In the genomic region with DNA sequence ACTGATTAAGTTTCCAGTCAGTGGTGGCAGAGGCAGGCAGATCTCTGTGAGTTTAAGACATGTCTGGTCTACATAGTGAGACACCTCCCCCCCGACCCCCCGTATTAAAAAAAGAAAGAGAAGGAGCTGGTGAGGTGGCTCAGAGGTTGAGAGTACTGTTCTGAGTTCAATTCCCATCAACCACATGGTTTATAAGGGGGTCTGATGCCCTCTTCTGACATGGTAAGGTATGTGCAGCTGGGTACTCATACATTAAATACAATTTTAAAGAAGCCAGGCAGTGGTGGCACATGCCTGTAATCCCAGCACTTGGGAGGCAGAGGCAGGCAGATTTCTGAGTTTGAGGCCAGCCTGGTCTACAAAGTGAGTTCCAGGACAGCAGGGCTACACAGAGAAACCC, we compare ENCODE assay signal across 19 mouse cellular contexts. TPM values are rescaled to one million over a fixed set of nuclear protein-coding genes. Genes with fewer than 3 reads are reported as not detected.
DNase-seq lines count a peak whose midpoint lies in the region; ATAC-seq and TF ChIP-seq lines count a peak whose summit lies in the region.
"Not testable (repeated sequence)": the region's sequence is repeated elsewhere in the genome, so short reads cannot be mapped to it uniquely, and the experiment has no call there.
"Had no signal": no experiment of that assay in that cellular context is flagged by ENCODE, and none has a peak within 500 bp of the region (broad histone marks: within the 10 kb centered on the region; RNA-seq: fewer than 3 reads in every experiment).

No protein-coding gene starts in this region.

- not testable (repeated sequence) for H3K4me1 ChIP-seq in MEL (ENCODE audit: control insufficient read depth in 1 of 2, insufficient read depth in 2 of 2, low read length in 2 of 2); liver, adult 2 months (ENCODE audit: control insufficient read depth, insufficient read depth, low read length); lung, postnatal 0 days (ENCODE audit: insufficient read depth, low read depth, low read length)
- peaks cover 10% of the 10 kb centered on the region; the same call in 1 of the 2 replicates for H3K4me1 ChIP-seq in embryonic facial prominence, embryonic 13.5 days

- ATAC-seq in embryonic facial prominence, embryonic 13.5 days (ENCODE audit: insufficient number of reproducible peaks, insufficient read depth, low FRiP score, low TSS enrichment, low read depth); lung, postnatal 0 days: not testable (repeated sequence)

- not testable (repeated sequence) for H3K4me3 ChIP-seq in MEL (ENCODE audit: control insufficient read depth in 1 of 2, insufficient read depth in 1 of 2, low read depth in 2 of 2, low read length in 2 of 2); embryonic facial prominence, embryonic 13.5 days; liver, adult 2 months (ENCODE audit: insufficient read depth, low read depth, low read length); lung, postnatal 0 days (ENCODE audit: low read depth, low read length)

- peak in 1 of 3 experiments; percentile 40; a peak in 2 of 6 replicates for TF ChIP-seq CTCF in MEL (IDR thresholded peaks at IDR 0.05 in 2 of 3, conservative IDR thresholded peaks at IDR 0.05 in 1 of 3; ENCODE audit: control insufficient read depth in 1 of 3, insufficient read depth in 1 of 3, low read depth in 2 of 3, low read length in 3 of 3, poor library complexity in 1 of 3, severe bottlenecking in 1 of 3)
- peak; percentile 31; the same call in 1 of the 2 replicates for TF ChIP-seq CTCF in liver, adult 2 months (IDR thresholded peaks at IDR 0.05; ENCODE audit: low read depth, low read length)
- TF ChIP-seq CTCF in lung, postnatal 0 days (IDR thresholded peaks at IDR 0.05): peak; percentile 33

- not testable (repeated sequence) for H3K27me3 ChIP-seq in MEL (ENCODE audit: control insufficient read depth in 1 of 2, insufficient read depth in 2 of 2, low read length in 2 of 2); embryonic facial prominence, embryonic 13.5 days; liver, adult 2 months (ENCODE audit: control insufficient read depth, insufficient read depth, low read length); lung, postnatal 0 days (replicated peaks; ENCODE audit: insufficient read depth, low read length)

- 93% methylated on average over 2 of the region's 2 CpGs for whole genome bisulfite sequencing in embryonic facial prominence, embryonic 13.5 days
- 67% methylated on average over 2 of the region's 2 CpGs for WGBS in liver, adult 2 months
- WGBS in lung, postnatal 0 days: 89% methylated on average over 2 of the region's 2 CpGs

- peak; percentile 26 for DNase-seq in A20 (ENCODE audit: low read depth, low spot score)
- not testable (repeated sequence) for DNase-seq in MEL (ENCODE audit: low read depth, low spot score); lung, postnatal 0 days (ENCODE audit: low spot score)
- DNase-seq in induced T-regulatory cell, adult 2 months (ENCODE audit: low read depth): peak; percentile 30
- peak; percentile 54 for DNase-seq in liver, adult 2 months (ENCODE audit: extremely low read depth, low read depth, low spot score)
- peak; percentile 41 for DNase-seq in naive thymus-derived CD4-positive, alpha-beta T cell, adult 2 months (ENCODE audit: low read depth)

- H3K9me3 ChIP-seq in MEL (replicated peaks; ENCODE audit: insufficient read depth, low read length); embryonic facial prominence, embryonic 13.5 days; lung, postnatal 0 days (ENCODE audit: low read length): not testable (repeated sequence)

- not testable (repeated sequence) for H3K79me2 ChIP-seq in MEL (ENCODE audit: control insufficient read depth, insufficient read depth, low read length, poor library complexity); liver, adult 2 months (ENCODE audit: control insufficient read depth, insufficient read depth, low read length)

- TF ChIP-seq EP300 in MEL (IDR thresholded peaks at IDR 0.05; ENCODE audit: low read depth in 1 of 2, low read length in 2 of 2); lung, postnatal 0 days (IDR thresholded peaks at IDR 0.05): not testable (repeated sequence)

- peak; percentile 24 for TF ChIP-seq RAD21 in MEL (IDR thresholded peaks at IDR 0.05; ENCODE audit: low read depth, low read length)

- H3K27ac ChIP-seq in MEL (ENCODE audit: control insufficient read depth, low read depth, low read length): not testable (repeated sequence)
- 0 out of 2 replicates have a peak overlapping the region, but pooled peaks have one; percentile 60 for H3K27ac ChIP-seq in embryonic facial prominence, embryonic 13.5 days
- H3K27ac ChIP-seq in liver, adult 2 months (replicated peaks; ENCODE audit: insufficient read depth, low read depth, low read length): peak overlapping the region; percentile 81; the same call in 1 of the 2 replicates
- H3K27ac ChIP-seq in lung, postnatal 0 days (ENCODE audit: low read length): peak overlapping the region; percentile 39

- H3K36me3 ChIP-seq in MEL (ENCODE audit: control insufficient read depth in 1 of 2, insufficient read depth in 2 of 2, low read length in 2 of 2); embryonic facial prominence, embryonic 13.5 days; liver, adult 2 months (ENCODE audit: control insufficient read depth, insufficient read depth, low read length); lung, postnatal 0 days (ENCODE audit: insufficient read depth, low read length): not testable (repeated sequence)

- H3K9ac ChIP-seq in MEL (ENCODE audit: control insufficient read depth, low read depth, low read length, poor library complexity, severe bottlenecking); embryonic facial prominence, embryonic 13.5 days; liver, adult 2 months (ENCODE audit: low read depth, low read length); lung, postnatal 0 days (replicated peaks; ENCODE audit: low read depth): not testable (repeated sequence)

- not testable (repeated sequence) for H3K4me2 ChIP-seq in embryonic facial prominence, embryonic 13.5 days; lung, postnatal 0 days (replicated peaks; ENCODE audit: low read depth, low read length)

- not testable (repeated sequence) for TF ChIP-seq POLR2A in MEL (IDR thresholded peaks at IDR 0.05; ENCODE audit: control insufficient read depth in 1 of 2, insufficient read depth in 1 of 2, low read depth in 1 of 2, low read length in 2 of 2, poor library complexity in 1 of 2); liver, adult 2 months (IDR thresholded peaks at IDR 0.05; ENCODE audit: extremely low read depth, insufficient read depth, low read length)

TF ChIP-seq in MEL, 35 proteins besides CTCF, POLR2A, EP300 and RAD21:
- TF ChIP-seq MYC (IDR thresholded peaks at IDR 0.05; ENCODE audit: low read depth, low read length): 0 out of 2 replicates have a peak, but pooled peaks have one; percentile 38

RNA-seq across cellular contexts. Expression of gene Ankrd33, which starts 1.8 kb away (rescaled TPM):
- total RNA-seq in MEL (2012; rRNA removed): not detected in 2 replicates
- not detected for polyA plus RNA-seq in MEL (2012; ENCODE audit: insufficient read depth in 1 of 2, insufficient read length in 2 of 2, low read depth in 1 of 2, low replicate concordance in 2 of 2, missing spikeins in 1 of 2)
- polyA plus RNA-seq in embryonic facial prominence, embryonic 13.5 days (2015; fragmentation: Nextera tagmentation; extraction: Ambion mirVana): not detected in 2 replicates
- total RNA-seq in liver, adult 2 months (2014; rRNA removed): not detected in 2 replicates
- polyA plus RNA-seq in liver, adult 2 months (2012; rRNA removed): not detected in 2 replicates
- polyA plus RNA-seq in lung, postnatal 0 days (2015; fragmentation: Nextera tagmentation; extraction: Ambion mirVana): 0.13 TPM in 1 of 2 replicates, not detected in the other
- total RNA-seq: gastrocnemius, postnatal 36 days; heart, postnatal 10 days had no signal
- polyA plus RNA-seq: activated CD4-positive, CD25-positive, alpha-beta regulatory T cell, adult 4 months; brain, embryonic 14.5 days; C2C12; embryonic facial prominence, embryonic 12.5 days; forebrain, embryonic 16.5 days; heart, embryonic 10.5 days; hindbrain, embryonic 11.5 days; limb, embryonic 10.5 days; liver, embryonic 12.5 days; neural tube, embryonic 12.5 days had no signal

RNA-seq across cellular contexts. Expression of gene Acvrl1, which starts 14.5 kb away (rescaled TPM):
- 0.08 TPM in 1 of 2 replicates, not detected in the other for total RNA-seq in MEL (2012; rRNA removed)
- under 1 TPM in 1 of 2 experiments, not detected in 1; 0.18 TPM for polyA plus RNA-seq in MEL (2012; ENCODE audit: insufficient read depth in 1 of 2, insufficient read length in 2 of 2, low read depth in 1 of 2, low replicate concordance in 2 of 2, missing spikeins in 1 of 2)
- polyA plus RNA-seq in embryonic facial prominence, embryonic 13.5 days (2015; fragmentation: Nextera tagmentation; extraction: Ambion mirVana): 9.9 and 10.1 TPM in 2 replicates
- 3.0 and 4.4 TPM in 2 replicates for total RNA-seq in liver, adult 2 months (2014; rRNA removed)
- polyA plus RNA-seq in liver, adult 2 months (2012; rRNA removed): 2.3 and 4.0 TPM in 2 replicates
- polyA plus RNA-seq in lung, postnatal 0 days (2015; fragmentation: Nextera tagmentation; extraction: Ambion mirVana): 159 and 168 TPM in 2 replicates

RNA-seq across cellular contexts. Expression of gene Fignl2, which starts 35.4 kb away (rescaled TPM):
- total RNA-seq in MEL (2012; rRNA removed): not detected in 2 replicates
- not detected for polyA plus RNA-seq in MEL (2012; ENCODE audit: insufficient read depth in 1 of 2, insufficient read length in 2 of 2, low read depth in 1 of 2, low replicate concordance in 2 of 2, missing spikeins in 1 of 2)
- 0.21 and 0.28 TPM in 2 replicates for polyA plus RNA-seq in embryonic facial prominence, embryonic 13.5 days (2015; fragmentation: Nextera tagmentation; extraction: Ambion mirVana)
- 1.8 and 2.3 TPM in 2 replicates for total RNA-seq in liver, adult 2 months (2014; rRNA removed)
- 6.4 and 6.9 TPM in 2 replicates for polyA plus RNA-seq in liver, adult 2 months (2012; rRNA removed)
- 0.48 and 0.60 TPM in 2 replicates for polyA plus RNA-seq in lung, postnatal 0 days (2015; fragmentation: Nextera tagmentation; extraction: Ambion mirVana)
- polyA plus RNA-seq: activated CD4-positive, CD25-positive, alpha-beta regulatory T cell, adult 4 months; forebrain, embryonic 16.5 days had no signal

Comparison
In these comparisons a context has a peak if more than half of its experiments do, and no peak if none do; other contexts are left out.
1. RNA of gene Acvrl1, which starts 14.5 kb away (polyA plus RNA-seq): 159 to 168 TPM in lung, postnatal 0 days; 9.9 to 10.1 TPM in embryonic facial prominence, embryonic 13.5 days, 2.3 to 4.0 TPM in liver, adult 2 months and 0.18 TPM in MEL; every median in the first group is over 10 times any median in the second.